Mouse (Mus musculus) MEL (cell line): ENCODE data around the gene Prc1. TPM values are rescaled to one million over a fixed set of nuclear protein-coding genes. Genes with fewer than 3 reads are reported as not detected.

Experiments used
- DNase-seq: peaks from one replicate; pipeline ENCODE4 v3.0.0; 2011; ENCODE audit warnings: low read depth, low spot score
- H3K27ac ChIP-seq: 2 replicates; pipeline ENCODE4 v1.5.1; 2012; ENCODE audit warnings: low read depth, mild to moderate bottlenecking, control low read depth, low read length, moderate library complexity; ENCODE audit not compliant: control insufficient read depth
- H3K27me3 ChIP-seq, 2 experiments: fragments of 150-350 bp in 1 of 2; sonication (generic) in 1 of 2; 2 replicates each; pipeline ENCODE4 v1.6.1; 2012; ENCODE audit warnings: low read length in 2 of 2, mild to moderate bottlenecking in 2 of 2, improper control_type of control experiment in 1 of 2, moderate library complexity in 1 of 2; ENCODE audit not compliant: insufficient read depth in 2 of 2, control insufficient read depth in 1 of 2
- H3K36me3 ChIP-seq, 2 experiments: 2 replicates each; pipeline ENCODE4 v1.6.1; 2012 to 2014; ENCODE audit warnings: low read length in 2 of 2, improper control_type of control experiment in 1 of 2, inconsistent platforms in 1 of 2, mild to moderate bottlenecking in 1 of 2; ENCODE audit not compliant: insufficient read depth in 2 of 2, control insufficient read depth in 1 of 2
- H3K4me1 ChIP-seq, 2 experiments: fragments of 150-350 bp in 1 of 2; sonication (generic) in 1 of 2; 2 replicates each; pipeline ENCODE4 v1.6.1; 2012; ENCODE audit warnings: low read length in 2 of 2, improper control_type of control experiment in 1 of 2, mild to moderate bottlenecking in 1 of 2; ENCODE audit not compliant: insufficient read depth in 2 of 2, control insufficient read depth in 1 of 2
- H3K4me3 ChIP-seq, 2 experiments: fragments of 150-350 bp in 1 of 2; sonication (generic) in 1 of 2; 2 replicates each; pipeline ENCODE4 v1.5.1; 2012; ENCODE audit warnings: low read depth in 2 of 2, low read length in 2 of 2, mild to moderate bottlenecking in 2 of 2, moderate library complexity in 2 of 2, control low read depth in 1 of 2, improper control_type of control experiment in 1 of 2; ENCODE audit not compliant: control insufficient read depth in 1 of 2, insufficient read depth in 1 of 2
- H3K79me2 ChIP-seq: 2 replicates; pipeline ENCODE4 v1.6.1; 2012; ENCODE audit warnings: mild to moderate bottlenecking, low read length, moderate library complexity; ENCODE audit not compliant: control insufficient read depth, poor library complexity, insufficient read depth
- H3K9ac ChIP-seq: 2 replicates; pipeline ENCODE4 v1.6.1; 2012; ENCODE audit warnings: low read depth, mild to moderate bottlenecking, control low read depth, low read length, moderate library complexity; ENCODE audit not compliant: control insufficient read depth, poor library complexity, severe bottlenecking
- H3K9me3 ChIP-seq: fragments of 150-350 bp; sonication (generic); replicated peaks from 2 replicates; pipeline ENCODE4 v1.6.1; 2012; ENCODE audit warnings: mild to moderate bottlenecking, low read length, improper control_type of control experiment, moderate library complexity; ENCODE audit not compliant: insufficient read depth
- BHLHE40 ChIP-seq: IDR thresholded peaks from 2 replicates; pipeline ENCODE4 v1.6.1; 2012; ENCODE audit warnings: low read depth, mild to moderate bottlenecking, inconsistent platforms, low read length, improper control_type of control experiment, borderline replicate concordance
- CHD2 ChIP-seq: IDR thresholded peaks from 2 replicates; pipeline ENCODE4 v1.6.1; 2011; ENCODE audit warnings: low read length, improper control_type of control experiment
- CTCF ChIP-seq, 3 experiments: IDR thresholded peaks in 2 of 3; conservative IDR thresholded peaks in 1 of 3; 2 replicates each; pipeline ENCODE4 v1.5.1; 2011 to 2012; ENCODE audit warnings: low read length in 3 of 3, low read depth in 2 of 3, mild to moderate bottlenecking in 2 of 3, improper control_type of control experiment in 1 of 3, inconsistent platforms in 1 of 3, mixed read lengths in 1 of 3, moderate library complexity in 1 of 3; ENCODE audit not compliant: control insufficient read depth in 1 of 3, insufficient read depth in 1 of 3, poor library complexity in 1 of 3, severe bottlenecking in 1 of 3
- ELF1 ChIP-seq: IDR thresholded peaks from 2 replicates; pipeline ENCODE4 v1.6.1; 2014; ENCODE audit warnings: low read depth, mild to moderate bottlenecking, inconsistent platforms, low read length, improper control_type of control experiment, moderate library complexity
- EP300 ChIP-seq, 2 experiments: IDR thresholded peaks; 2 replicates each; pipeline ENCODE4 v1.6.1; 2011; ENCODE audit warnings: improper control_type of control experiment in 2 of 2, low read length in 2 of 2, low read depth in 1 of 2, mild to moderate bottlenecking in 1 of 2
- JUND ChIP-seq: IDR thresholded peaks from 2 replicates; pipeline ENCODE4 v1.6.1; 2011; ENCODE audit warnings: low read depth, mild to moderate bottlenecking, improper control_type of control experiment, low read length
- KAT2A ChIP-seq: conservative IDR thresholded peaks from 2 replicates; pipeline ENCODE4 v1.6.1; 2012; ENCODE audit warnings: low read depth, low read length, improper control_type of control experiment, inconsistent platforms
- MAFK ChIP-seq: IDR thresholded peaks from 2 replicates; pipeline ENCODE4 v1.6.1; 2011; ENCODE audit warnings: low read depth, mild to moderate bottlenecking, low read length, improper control_type of control experiment, borderline replicate concordance
- MAX ChIP-seq: IDR thresholded peaks from 2 replicates; pipeline ENCODE4 v1.6.1; 2011; ENCODE audit warnings: low read length, improper control_type of control experiment
- MAZ ChIP-seq: IDR thresholded peaks from 2 replicates; pipeline ENCODE4 v1.6.1; 2012; ENCODE audit warnings: low read depth, mild to moderate bottlenecking, inconsistent platforms, low read length, improper control_type of control experiment
- MEF2A ChIP-seq: IDR thresholded peaks from 2 replicates; pipeline ENCODE4 v1.6.1; 2014; ENCODE audit warnings: low read depth, mild to moderate bottlenecking, inconsistent platforms, low read length, improper control_type of control experiment; ENCODE audit not compliant: poor library complexity, insufficient replicate concordance, severe bottlenecking; ENCODE audit errors: extremely low read depth
- MXI1 ChIP-seq: IDR thresholded peaks from 2 replicates; pipeline ENCODE4 v1.6.1; 2011; ENCODE audit warnings: mild to moderate bottlenecking, low read depth, low read length, improper control_type of control experiment
- MYB ChIP-seq: IDR thresholded peaks from 2 replicates; pipeline ENCODE4 v1.6.1; 2011; ENCODE audit warnings: mild to moderate bottlenecking, low read depth, low read length, improper control_type of control experiment
- MYC ChIP-seq: IDR thresholded peaks from 2 replicates; pipeline ENCODE4 v1.6.1; 2011; ENCODE audit warnings: low read depth, mild to moderate bottlenecking, low read length, improper control_type of control experiment, moderate library complexity
- NELFE ChIP-seq: IDR thresholded peaks from 2 replicates; pipeline ENCODE4 v1.6.1; 2011; ENCODE audit warnings: low read depth, low read length, improper control_type of control experiment
- NRF1 ChIP-seq: IDR thresholded peaks from 2 replicates; pipeline ENCODE4 v1.6.1; 2014; ENCODE audit warnings: low read depth, mild to moderate bottlenecking, inconsistent platforms, low read length, improper control_type of control experiment, moderate library complexity; ENCODE audit not compliant: poor library complexity, insufficient read depth, severe bottlenecking
- POLR2A ChIP-seq, 2 experiments: IDR thresholded peaks; 2 replicates each; pipeline ENCODE4 v1.6.1; 2011 to 2012; ENCODE audit warnings: low read length in 2 of 2, mild to moderate bottlenecking in 2 of 2, control low read depth in 1 of 2, improper control_type of control experiment in 1 of 2, low read depth in 1 of 2, moderate library complexity in 1 of 2; ENCODE audit not compliant: control insufficient read depth in 1 of 2, insufficient read depth in 1 of 2, poor library complexity in 1 of 2
- POLR2AphosphoS2 ChIP-seq: IDR thresholded peaks from 2 replicates; pipeline ENCODE4 v1.6.1; 2011; ENCODE audit warnings: low read length, improper control_type of control experiment
- POLR2AphosphoS5 ChIP-seq: IDR thresholded peaks from 2 replicates; pipeline ENCODE4 v1.6.1; 2012; ENCODE audit warnings: low read depth, borderline replicate concordance, mild to moderate bottlenecking, inconsistent platforms, low read length, moderate library complexity, mixed read lengths
- RAD21 ChIP-seq: IDR thresholded peaks from 2 replicates; pipeline ENCODE4 v1.6.1; 2011; ENCODE audit warnings: mild to moderate bottlenecking, low read depth, low read length, improper control_type of control experiment
- RCOR1 ChIP-seq: IDR thresholded peaks from 2 replicates; pipeline ENCODE4 v1.6.1; 2012; ENCODE audit warnings: low read depth, mild to moderate bottlenecking, inconsistent platforms, low read length, improper control_type of control experiment
- SIN3A ChIP-seq: IDR thresholded peaks from 2 replicates; pipeline ENCODE4 v1.6.1; 2012; ENCODE audit warnings: low read length, improper control_type of control experiment, inconsistent platforms
- SMC3 ChIP-seq: IDR thresholded peaks from 2 replicates; pipeline ENCODE4 v1.6.1; 2011; ENCODE audit warnings: low read depth, low read length, improper control_type of control experiment
- TAL1 ChIP-seq: IDR thresholded peaks from 2 replicates; pipeline ENCODE4 v1.6.1; 2012; ENCODE audit warnings: mild to moderate bottlenecking, inconsistent platforms, low read length, moderate library complexity, mixed read lengths
- TBP ChIP-seq: IDR thresholded peaks from 2 replicates; pipeline ENCODE4 v1.8.0; 2011; ENCODE audit warnings: low read depth, low read length, improper control_type of control experiment
- TCF12 ChIP-seq: IDR thresholded peaks from 2 replicates; pipeline ENCODE4 v1.6.1; 2014; ENCODE audit warnings: low read depth, mild to moderate bottlenecking, inconsistent platforms, low read length, improper control_type of control experiment, moderate library complexity
- UBTF ChIP-seq: IDR thresholded peaks from 2 replicates; pipeline ENCODE4 v1.6.1; 2012; ENCODE audit warnings: low read depth, mild to moderate bottlenecking, inconsistent platforms, low read length, improper control_type of control experiment, moderate library complexity, borderline replicate concordance; ENCODE audit not compliant: insufficient read depth
- USF1 ChIP-seq: IDR thresholded peaks from 2 replicates; pipeline ENCODE4 v1.6.1; 2014; ENCODE audit warnings: low read depth, mild to moderate bottlenecking, inconsistent platforms, low read length, improper control_type of control experiment, moderate library complexity
- USF2 ChIP-seq, 2 experiments: IDR thresholded peaks; 2 replicates each; pipeline ENCODE4 v1.6.1; 2011 to 2012; ENCODE audit warnings: improper control_type of control experiment in 2 of 2, low read length in 2 of 2, borderline replicate concordance in 1 of 2, inconsistent platforms in 1 of 2, low read depth in 1 of 2, mild to moderate bottlenecking in 1 of 2; ENCODE audit not compliant: insufficient read depth in 1 of 2
- ZC3H11A ChIP-seq: IDR thresholded peaks from 2 replicates; pipeline ENCODE4 v1.6.1; 2012; ENCODE audit warnings: low read depth, mild to moderate bottlenecking, inconsistent platforms, low read length, improper control_type of control experiment
- ZKSCAN1 ChIP-seq: IDR thresholded peaks from 2 replicates; pipeline ENCODE4 v1.6.1; 2012; ENCODE audit warnings: low read depth, mild to moderate bottlenecking, inconsistent platforms, low read length, improper control_type of control experiment, moderate library complexity
- ZMIZ1 ChIP-seq: IDR thresholded peaks from 2 replicates; pipeline ENCODE4 v1.6.1; 2012; ENCODE audit warnings: low read depth, mild to moderate bottlenecking, inconsistent platforms, low read length, improper control_type of control experiment, moderate library complexity
- polyA plus RNA-seq, 2 experiments: library from polyadenylated mRNA; stranded (reverse) in 1 of 2; unstranded in 1 of 2; fragments of >175 nt in 1 of 2; fragments of >200 nt in 1 of 2; gene quantifications; 2 replicates each; pipeline versions ENCODE4 v1.2.1 to v1.2.4; 2012; ENCODE audit warnings: low replicate concordance in 2 of 2, low read depth in 1 of 2; ENCODE audit not compliant: insufficient read length in 2 of 2, insufficient read depth in 1 of 2, missing spikeins in 1 of 2
- total RNA-seq: library from RNA; depleted of rRNA; stranded (reverse); fragments of 300-350 nt; gene quantifications from 2 replicates; pipeline ENCODE4 v1.2.3, GENCODE M21; 2012

Prc1 gene
- total and polyA plus RNA-seq, 3 experiments: 68.5 to 108 (median 82.2) TPM

- H3K4me1 ChIP-seq: peaks cover 0 to 31% of the 10 kb centered on the region in 2 experiments; a peak in 3 of 4 replicates
- TF ChIP-seq USF1: no peak
- TF ChIP-seq TAL1: no peak
- TF ChIP-seq JUND: no peak
- TF ChIP-seq POLR2AphosphoS5: no peak
- TF ChIP-seq MYB: no peak
- TF ChIP-seq TCF12: 0 out of 2 replicates have a peak, but pooled peaks have one; percentile 32
- TF ChIP-seq MAZ: no peak
- no peak for TF ChIP-seq MAFK
- TF ChIP-seq ELF1: 0 out of 2 replicates have a peak, but pooled peaks have one; percentile 21
- no peak for TF ChIP-seq MEF2A
- TF ChIP-seq RAD21: peak; percentile 49
- TF ChIP-seq POLR2AphosphoS2: peak; percentile 76; the same call in 1 of the 2 replicates
- TF ChIP-seq RCOR1: 0 out of 2 replicates have a peak, but pooled peaks have one; percentile 10
- TF ChIP-seq CTCF (IDR thresholded peaks at IDR 0.05 in 2 of 3, conservative IDR thresholded peaks at IDR 0.05 in 1 of 3; ENCODE audit: control insufficient read depth in 1 of 3, insufficient read depth in 1 of 3, low read depth in 2 of 3, low read length in 3 of 3, poor library complexity in 1 of 3, severe bottlenecking in 1 of 3): peak; percentile 70 to 87 (median 86)
- TF ChIP-seq POLR2A (IDR thresholded peaks at IDR 0.05; ENCODE audit: control insufficient read depth in 1 of 2, insufficient read depth in 1 of 2, low read depth in 1 of 2, low read length in 2 of 2, poor library complexity in 1 of 2): peak; percentile 81 to 87
- TF ChIP-seq MYC: 0 out of 2 replicates have a peak, but pooled peaks have one; percentile 33
- TF ChIP-seq SMC3: peak; percentile 53
- TF ChIP-seq TBP: peak; percentile 48; the same call in 1 of the 2 replicates
- TF ChIP-seq EP300 (IDR thresholded peaks at IDR 0.05; ENCODE audit: low read depth in 1 of 2, low read length in 2 of 2): no peak
- no peak for TF ChIP-seq ZKSCAN1
- TF ChIP-seq NRF1: peak; percentile 99
- no peak for TF ChIP-seq USF2 (IDR thresholded peaks at IDR 0.05; ENCODE audit: borderline replicate concordance in 1 of 2, insufficient read depth in 1 of 2, low read depth in 1 of 2, low read length in 2 of 2)
- TF ChIP-seq KAT2A: no peak; the same call in 1 of the 2 replicates
- TF ChIP-seq SIN3A: peak; percentile 87
- TF ChIP-seq UBTF: no peak
- no peak for TF ChIP-seq BHLHE40
- no peak for TF ChIP-seq ZC3H11A
- peak; percentile 87 for TF ChIP-seq NELFE
- no peak for TF ChIP-seq CHD2
- TF ChIP-seq MAX: peak; percentile 28; the same call in 1 of the 2 replicates
- peak; percentile 55; the same call in 1 of the 2 replicates for TF ChIP-seq MXI1
- peak; percentile 53; the same call in 1 of the 2 replicates for TF ChIP-seq ZMIZ1
- DNase-seq: peak; percentile 98
Measured at GRCm38 (mm10) chr7:80339793-80340628, 45.8 kb downstream of the Prc1 start.

More at GRCm38 (mm10) chr7:80339793-80340628, 45.8 kb downstream of the Prc1 start:
- H3K27ac ChIP-seq: peak overlapping the region; percentile 38
- H3K9me3 ChIP-seq: no peaks in the 10 kb centered on the region
- H3K36me3 ChIP-seq: peaks cover 0 to 12% of the 10 kb centered on the region in 2 experiments; a peak in 2 of 4 replicates
- peaks cover 11% of the 10 kb centered on the region for H3K79me2 ChIP-seq
- peak overlapping the region; percentile 70 to 77 for H3K4me3 ChIP-seq
- peak overlapping the region; percentile 69 for H3K9ac ChIP-seq
- H3K27me3 ChIP-seq: no peaks in the 10 kb centered on the region
